Mouse (Mus musculus) small intestine, adult 2 months (tissue): Measurements from ENCODE around the gene Sucla2.

ENCODE experiments used
- CTCF ChIP-seq: fragments of 200-500 bp; IDR thresholded peaks from 2 replicates; pipeline ENCODE4 v1.5.1; 2012; ENCODE audit warnings: low read depth, mild to moderate bottlenecking, control low read depth, inconsistent platforms, low read length, moderate library complexity, mixed read lengths; ENCODE audit not compliant: insufficient replicate concordance, insufficient read length; ENCODE audit errors: extremely low read depth
- POLR2A ChIP-seq: fragments of 200-500 bp; IDR thresholded peaks from 2 replicates; pipeline ENCODE4 v1.6.1; 2012; ENCODE audit warnings: low read depth, mild to moderate bottlenecking, control low read depth, inconsistent platforms, low read length, moderate library complexity

DNA sequence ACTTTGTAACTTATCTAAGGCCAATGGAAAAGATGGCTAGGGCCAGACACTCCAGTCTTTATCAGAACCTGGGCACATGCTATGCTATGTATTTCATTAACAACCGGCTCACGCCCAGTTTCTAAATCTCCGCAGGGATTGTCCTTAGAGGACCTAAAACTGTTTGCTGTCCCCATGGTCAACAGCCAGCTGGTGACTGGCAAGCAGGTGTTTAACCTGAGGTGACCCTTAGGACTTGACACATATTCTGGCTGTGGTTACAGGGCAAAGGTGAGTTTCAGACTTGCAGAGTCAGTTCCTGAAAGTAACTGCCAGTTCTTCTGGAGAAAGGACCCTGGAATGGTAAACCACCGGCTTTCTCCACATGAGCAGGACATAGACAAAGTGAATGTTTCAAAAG, 106.4 kb downstream of the Sucla2 start:
- TF ChIP-seq CTCF: no peak
- no peak for TF ChIP-seq POLR2A
